Mouse (Mus musculus) mouse trophoblast stem cell (cell line): ENCODE results near the gene Fosl1.
"Not testable (repeated sequence)": the region's sequence is repeated elsewhere in the genome, so short reads cannot be mapped to it uniquely, and the experiment has no call there.

Experiments
- in situ Hi-C, 2 experiments: fragments of 300-500 bp; cut with MseI, MboI; formaldehyde crosslinking; loops; 2 replicates in 1 of 2; 3 replicates in 1 of 2; pipeline ENCODE4 v1.15.1; 2025

Gene Fosl1

DNA sequence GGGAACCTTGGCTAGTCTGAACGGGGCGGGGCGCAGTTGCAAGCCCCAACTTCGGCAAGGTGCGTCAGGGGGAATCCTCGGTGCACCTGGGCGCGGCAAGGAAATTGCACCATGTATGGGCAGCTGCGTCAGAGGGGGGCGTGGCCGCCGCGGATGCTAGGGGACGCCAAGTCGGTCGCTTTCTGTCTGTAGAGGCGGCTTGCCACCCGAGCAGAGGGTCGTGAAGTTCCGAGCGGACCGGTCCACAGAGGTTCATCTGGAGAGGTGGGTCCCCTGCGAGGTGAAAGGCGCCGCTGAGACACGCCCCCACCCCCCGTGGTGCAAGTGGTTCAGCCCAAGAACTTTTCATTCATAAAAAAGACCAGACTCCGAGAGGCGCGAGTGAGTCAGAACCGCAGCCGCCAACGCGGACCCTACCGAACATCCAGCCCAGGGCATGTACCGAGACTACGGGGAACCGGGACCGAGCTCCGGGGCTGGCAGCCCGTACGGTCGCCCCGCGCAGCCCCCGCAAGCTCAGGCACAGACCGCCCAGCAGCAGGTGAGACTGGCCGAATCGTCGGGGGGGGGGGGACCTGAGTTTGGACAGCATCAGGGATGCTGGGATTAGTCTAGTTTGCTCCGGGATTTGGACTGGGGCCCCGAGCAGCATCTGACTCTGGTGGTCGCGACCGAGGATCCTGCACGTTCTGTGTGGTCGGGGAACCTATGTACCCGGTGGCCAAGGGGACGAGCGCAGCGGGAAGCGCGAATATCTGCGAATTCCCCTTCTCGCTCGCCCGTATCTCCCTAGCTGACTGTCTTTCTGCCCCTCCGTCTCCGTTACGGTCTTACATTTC lies at the start of gene Fosl1:
Gene Fosl1, plus strand, starts transcription at position 33 of the 839 bp plus-strand sequence.
- in situ Hi-C loops = no loop called here

DNA sequence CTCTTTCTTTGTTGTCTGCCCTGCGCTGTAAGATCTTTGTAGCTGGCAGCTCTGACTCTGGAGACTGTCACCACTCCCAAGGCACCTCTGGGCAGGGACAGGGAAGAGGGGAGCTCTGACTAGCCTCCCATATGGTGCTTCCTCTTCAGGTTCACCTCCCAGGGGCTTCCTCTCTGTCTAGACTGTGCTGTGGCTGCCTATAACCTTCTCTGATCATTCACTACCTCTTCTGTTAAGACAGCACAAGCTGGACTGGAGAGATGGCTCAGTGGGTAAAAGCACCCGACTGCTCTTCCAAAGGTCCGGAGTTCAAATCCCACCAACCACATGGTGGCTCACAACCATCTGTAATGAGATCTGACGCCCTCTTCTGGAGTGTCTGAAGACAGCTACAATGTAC lies 46.3 kb upstream of the Fosl1 start:
- in situ Hi-C loops = not testable (repeated sequence)

DNA sequence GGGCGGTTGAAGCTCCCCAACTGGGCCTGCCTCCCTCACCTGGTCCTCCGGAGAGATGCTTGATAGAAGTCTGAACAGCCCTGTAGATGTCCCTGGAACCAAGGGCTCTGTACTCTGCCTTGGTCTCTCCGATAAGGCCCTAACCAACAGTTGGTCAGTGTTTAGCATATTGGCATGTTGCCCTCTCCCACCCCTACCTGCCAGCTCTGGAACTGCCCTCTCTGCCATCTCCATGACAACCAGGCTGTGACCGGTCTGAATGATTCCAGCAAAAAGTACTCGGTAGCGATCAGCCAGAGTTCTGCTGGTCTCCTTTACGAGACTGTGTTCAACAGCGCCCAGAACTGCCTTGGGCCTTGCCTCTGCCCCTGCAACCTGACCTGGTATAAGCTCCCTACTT lies 45.1 kb upstream of the Fosl1 start, which contains the start of gene Tsga10ip:
Gene Tsga10ip, minus strand, starts transcription at position 234 of the 400 bp plus-strand sequence.
- in situ Hi-C loops = no loop called here

DNA sequence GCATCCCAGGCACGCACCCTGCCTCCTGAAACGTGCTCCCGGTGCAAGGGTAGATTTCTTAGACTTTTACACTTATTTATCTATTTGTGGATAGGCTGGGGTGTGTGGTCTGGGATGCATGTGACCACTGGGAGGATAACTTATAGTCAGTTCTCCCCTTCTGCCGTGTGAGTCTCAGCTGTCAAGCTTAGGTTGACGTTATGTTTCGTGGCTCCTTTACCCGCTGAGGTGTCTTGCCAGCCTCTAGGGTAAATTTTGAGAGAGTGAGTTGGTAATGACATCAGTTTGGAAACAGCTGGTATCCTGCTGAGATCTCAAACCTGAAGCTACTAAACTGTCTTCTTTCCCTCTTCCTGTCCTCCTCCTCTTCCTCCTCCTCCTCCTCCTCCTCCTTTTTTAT lies 41.4 kb upstream of the Fosl1 start:
- in situ Hi-C loops = no loop called here

DNA sequence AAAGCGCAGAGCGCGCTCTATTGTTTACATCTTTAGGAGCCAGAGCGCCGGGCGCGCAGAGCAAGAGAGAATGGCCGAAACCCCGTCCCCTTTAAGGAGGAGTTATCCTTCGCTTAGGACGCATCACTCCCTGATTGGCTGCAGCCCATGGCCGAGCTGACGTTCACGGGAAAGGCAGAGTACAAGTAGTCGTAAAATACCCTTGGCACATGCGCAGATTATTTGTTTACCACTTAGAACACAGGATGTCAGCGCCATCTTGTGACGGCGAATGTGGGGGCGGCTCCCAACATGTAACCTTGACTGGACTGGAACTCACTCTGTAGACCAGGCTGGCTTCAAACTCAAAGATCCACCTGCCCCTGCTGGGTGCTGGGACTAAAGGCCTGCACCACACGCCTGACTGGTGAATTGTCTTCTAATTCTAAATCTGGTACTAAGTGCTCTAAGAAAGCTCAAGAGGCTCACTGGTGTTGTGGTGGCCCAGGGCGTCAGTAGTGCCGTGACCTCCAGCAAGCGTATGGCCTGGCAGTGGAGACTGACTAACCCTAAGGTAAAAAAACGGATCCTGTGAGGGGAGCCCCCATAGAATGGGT lies 40.7 kb upstream of the Fosl1 start:
- in situ Hi-C loops = not testable (repeated sequence)

DNA sequence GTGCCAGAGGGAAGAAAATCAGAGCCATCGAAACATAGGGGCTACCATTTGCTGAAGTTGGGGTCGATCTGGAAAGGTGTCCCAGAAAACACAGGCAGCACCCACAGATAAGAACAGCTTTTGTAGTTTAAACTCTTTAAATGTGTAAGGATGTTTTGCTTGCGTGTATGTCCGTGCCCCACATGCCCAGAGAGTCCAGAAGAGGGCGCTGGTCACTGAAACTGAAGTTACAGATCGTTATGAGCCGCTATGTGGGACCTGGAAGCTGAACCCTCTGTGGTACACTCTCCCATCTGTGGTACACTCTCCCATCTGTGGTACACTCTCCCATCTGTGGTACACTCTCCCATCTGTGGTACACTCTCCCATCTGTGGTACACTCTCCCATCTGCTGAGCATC lies 40.2 kb upstream of the Fosl1 start:
- in situ Hi-C loops = no loop called here

DNA sequence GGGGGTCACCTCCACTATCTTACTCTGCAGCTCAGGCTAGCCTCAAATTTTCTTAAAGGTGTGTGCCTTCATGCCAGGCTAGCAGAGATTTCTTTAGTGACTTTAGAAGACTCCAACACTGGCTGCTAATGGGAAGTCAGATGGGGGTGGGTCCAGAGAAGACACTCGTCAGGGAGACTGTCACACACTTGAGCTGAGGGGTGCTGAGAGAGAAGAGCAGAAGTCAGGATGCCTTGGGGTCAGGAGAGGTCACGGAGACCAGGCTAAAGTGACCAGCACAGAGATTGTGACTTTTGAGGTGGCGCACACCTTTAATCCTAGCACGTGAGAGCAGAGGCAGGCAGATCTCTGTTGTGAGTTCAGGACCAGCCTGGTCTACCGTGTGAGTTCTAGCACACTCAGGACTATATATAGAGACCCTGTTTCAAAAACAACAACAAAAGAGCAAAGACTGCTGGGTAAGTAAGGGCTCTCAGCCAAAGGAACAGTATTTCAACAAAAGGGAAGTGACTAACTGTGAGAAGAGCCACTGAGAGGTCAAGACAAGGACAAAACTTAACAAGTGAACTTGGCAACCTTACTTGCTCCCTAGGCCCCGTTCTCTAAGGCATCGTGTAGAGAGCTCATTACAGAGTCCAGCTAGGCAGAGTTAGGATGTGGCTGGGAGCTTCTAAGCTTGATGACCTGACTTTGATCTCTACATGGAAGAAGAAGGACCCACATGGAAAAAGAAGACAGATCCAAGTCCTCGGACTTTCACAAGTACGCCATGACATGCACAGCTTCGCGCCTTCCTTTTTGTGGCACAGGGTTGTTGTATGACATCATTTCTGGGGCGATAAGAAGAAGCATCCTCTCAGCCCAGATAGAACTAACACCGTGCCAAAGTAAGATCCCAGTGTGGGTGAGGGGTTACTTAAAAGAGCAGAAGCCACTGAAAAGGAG lies 39.0 kb upstream of the Fosl1 start:
- in situ Hi-C loops = no loop called here

DNA sequence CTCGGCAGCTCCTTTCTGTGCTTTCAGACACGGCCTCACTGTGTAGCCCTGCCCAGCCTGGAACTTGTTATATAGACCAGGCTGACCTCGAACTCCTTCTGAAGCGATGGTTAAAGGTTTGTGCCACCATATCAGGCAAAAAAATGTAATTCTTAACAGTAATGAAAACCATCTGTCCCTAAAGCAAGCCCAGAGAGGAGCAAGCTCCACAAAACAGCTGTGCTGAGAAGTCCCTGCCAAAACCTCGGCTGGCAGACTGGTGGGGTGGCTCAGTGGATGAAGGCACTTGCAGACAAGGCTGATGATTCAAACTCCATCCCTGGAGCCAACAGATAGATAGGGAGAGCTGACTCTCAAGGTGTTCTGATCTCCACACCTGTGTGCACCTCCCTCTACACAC lies 38.3 kb upstream of the Fosl1 start:
- in situ Hi-C loops = no loop called here

DNA sequence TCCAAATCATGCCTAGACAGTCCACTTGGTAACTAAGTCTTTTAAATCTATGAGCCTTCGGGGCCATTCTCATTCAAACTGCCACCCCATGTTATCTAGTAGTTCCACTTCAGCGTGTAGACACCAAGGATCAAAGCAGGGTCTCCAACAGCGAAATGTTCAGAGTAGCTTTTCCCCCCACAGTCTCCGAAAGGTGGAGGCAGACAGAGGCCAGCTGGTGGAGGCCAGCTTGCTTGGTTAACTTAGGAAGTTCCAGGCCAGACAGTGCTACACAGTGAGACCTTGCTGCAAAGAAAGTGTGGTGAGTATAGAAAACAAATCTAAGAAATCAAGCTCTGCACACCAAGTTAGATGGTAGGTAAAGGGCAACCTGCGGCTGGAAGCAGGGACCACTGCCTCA lies 36.7 kb upstream of the Fosl1 start:
- in situ Hi-C loops = no loop called here

DNA sequence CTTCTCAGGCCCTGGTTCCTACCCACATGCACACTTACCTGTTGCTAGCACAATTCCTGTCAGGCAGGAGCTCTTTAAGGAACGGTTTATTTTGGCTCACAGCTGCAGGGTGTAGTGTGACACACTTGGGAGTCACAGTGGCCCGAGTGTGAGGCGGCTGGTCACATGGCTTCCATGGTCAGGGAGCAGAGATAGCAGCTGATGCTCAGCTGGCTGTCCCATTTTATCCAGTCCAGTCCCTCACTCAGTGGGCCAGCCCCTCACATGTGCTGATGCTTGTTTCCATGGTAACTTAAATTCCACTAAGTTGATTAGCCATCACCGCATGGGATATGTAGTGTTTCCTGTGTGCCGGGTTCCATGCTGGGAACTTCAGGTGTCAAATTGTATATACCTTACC lies 35.4 kb upstream of the Fosl1 start:
- in situ Hi-C loops = no loop called here

DNA sequence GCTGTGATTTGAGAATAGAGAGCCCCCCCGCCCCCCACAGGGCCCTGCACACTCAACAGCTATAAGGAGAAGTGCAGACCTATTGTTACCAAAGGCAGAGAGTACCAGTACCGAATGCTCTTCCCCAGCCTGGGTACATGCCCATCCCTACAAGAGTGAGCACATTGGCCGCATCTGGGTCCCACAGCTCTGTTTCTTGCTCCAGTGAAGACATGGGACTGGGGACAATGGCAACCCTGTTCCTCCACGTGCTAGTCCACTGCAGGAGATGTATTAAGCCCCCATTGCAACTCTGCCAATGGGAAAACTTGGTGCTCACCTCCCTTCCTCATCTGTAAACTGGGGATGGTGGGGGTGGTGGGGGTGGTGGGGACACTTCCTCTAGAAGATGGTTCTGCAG lies 33.5 kb upstream of the Fosl1 start:
- in situ Hi-C loops = no loop called here

DNA sequence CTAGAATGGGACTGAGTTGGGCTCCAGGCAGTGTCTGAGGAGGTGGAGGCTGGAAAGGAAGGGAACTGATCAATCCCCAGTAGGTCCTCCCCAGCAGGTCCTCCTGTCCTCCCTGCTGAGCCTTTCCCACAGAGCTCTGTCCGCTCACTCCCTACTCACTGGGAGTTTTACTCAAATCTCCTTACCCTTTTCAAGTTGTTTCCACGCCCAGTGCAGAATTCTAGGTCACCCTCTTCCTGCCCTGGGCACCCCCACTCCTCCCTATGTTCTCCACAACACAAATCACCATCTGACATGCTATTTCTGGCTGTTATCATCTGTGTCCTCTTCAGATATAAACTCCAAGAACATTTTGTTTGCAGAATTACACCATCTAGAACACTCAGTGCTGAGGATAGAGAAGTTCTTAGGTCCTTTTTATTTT lies 32.8 kb upstream of the Fosl1 start:
- in situ Hi-C loops = no loop called here

DNA sequence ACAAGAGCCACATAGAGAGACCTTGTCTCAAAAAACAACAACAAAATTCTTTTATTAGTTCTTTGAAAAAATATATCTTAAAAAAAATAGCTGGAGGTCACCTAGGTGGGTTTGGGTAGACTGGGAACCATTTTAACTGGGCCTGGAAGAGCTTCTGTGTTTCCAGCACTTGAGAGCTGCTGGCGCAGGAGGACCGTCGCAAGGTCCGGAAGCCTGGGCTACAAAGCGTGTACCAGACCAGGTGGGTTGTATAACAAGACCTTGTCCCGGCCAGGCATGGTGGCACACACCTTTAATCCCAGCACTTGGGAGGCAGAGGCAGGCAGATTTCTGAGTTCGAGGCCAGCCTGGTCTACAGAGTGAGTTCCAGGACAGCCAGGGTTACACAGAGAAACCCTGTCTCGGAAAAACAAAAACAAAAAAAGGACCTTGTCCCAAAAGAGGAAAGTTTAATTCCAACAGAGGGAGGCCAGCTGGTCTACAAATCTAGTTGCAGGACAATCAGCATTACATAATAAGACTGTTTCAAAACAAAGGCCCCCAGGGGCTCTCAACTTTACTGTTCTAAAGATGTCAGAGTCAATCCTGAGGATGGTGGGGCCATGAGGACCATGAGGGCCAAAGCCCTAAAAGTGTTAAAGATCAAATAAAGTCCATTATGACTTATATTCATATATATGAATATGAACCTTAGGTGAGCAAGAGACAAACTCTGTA lies 28.4 kb upstream of the Fosl1 start:
- in situ Hi-C loops = no loop called here

DNA sequence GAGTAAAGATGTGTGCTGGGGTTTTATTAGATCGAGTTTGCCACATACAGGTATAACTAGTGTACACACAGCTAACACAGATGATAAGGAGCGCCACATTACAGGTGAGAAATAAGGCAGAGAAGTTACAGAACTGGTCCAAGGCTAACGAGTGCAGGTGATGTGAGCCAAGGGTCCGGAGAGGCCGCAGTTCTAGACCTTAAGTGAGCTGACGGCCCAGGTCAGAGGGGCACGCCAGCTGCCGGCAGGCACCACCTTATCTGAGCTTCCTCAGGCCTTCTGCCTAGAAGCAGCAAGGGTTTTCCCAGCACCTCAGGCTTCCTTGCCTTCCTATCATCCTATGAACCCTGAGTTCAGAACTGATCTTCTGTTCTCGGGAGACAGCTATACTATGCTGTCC lies 27.7 kb upstream of the Fosl1 start:
- in situ Hi-C loops = no loop called here

DNA sequence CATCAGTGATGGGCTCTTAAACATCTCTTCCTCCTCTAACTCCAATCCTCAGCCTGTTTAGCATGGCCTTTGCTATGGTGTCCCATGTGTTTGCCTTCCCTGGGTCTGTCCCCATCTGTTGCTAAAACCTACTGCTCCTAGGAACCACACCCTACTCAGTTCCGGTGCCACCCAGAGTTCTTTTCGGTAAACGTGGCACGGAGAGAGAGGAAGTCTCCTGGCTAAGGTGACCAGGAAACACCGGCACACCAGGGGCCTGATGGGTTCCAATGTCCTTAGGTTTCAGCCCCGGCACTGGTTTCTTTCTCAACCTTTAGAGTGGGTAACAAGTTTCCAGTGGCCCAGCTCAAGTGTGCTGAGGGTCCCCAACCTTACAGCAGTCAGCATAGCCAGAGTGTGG lies 26.8 kb upstream of the Fosl1 start:
- in situ Hi-C loops = no loop called here

DNA sequence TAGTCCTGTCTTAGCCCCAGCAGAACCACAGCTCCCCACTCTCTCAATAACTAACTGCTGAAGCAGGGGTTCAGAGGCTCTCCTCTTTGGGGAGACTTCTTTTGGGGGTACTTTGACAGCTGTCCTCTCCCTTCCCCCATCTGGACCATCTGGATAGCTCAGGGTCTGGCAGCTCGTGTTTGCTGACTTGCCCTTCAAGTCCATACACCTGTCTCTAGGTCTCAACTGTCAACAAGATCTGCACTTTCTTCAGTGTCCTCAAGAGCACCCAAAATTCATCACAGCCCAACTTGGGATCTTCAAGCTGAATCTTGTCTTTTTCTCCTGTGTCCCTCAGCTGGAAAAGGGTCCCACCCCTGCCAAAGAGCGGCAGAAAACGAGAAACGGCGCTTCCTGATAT lies 25.6 kb upstream of the Fosl1 start:
- in situ Hi-C loops = no loop called here

DNA sequence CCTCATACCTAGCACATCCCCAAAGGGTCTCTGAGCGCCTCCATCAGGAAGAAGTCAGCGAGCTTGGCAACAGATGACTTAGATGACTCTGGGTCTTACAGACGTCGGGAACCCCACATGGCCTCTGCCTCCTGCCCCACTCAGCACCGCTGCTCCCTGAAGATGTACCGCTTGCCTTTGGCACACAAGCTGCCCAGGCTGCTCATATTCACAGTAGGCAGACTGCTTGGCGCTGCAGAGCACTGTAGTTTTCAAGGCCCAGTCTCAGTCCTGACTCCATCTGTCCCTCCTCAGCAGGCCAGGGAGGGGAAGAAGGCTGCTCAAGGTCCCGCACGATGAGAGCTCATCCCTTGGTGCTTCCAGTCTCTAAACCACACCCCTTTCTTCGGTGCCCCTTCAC lies 25.1 kb upstream of the Fosl1 start:
- in situ Hi-C loops = no loop called here

DNA sequence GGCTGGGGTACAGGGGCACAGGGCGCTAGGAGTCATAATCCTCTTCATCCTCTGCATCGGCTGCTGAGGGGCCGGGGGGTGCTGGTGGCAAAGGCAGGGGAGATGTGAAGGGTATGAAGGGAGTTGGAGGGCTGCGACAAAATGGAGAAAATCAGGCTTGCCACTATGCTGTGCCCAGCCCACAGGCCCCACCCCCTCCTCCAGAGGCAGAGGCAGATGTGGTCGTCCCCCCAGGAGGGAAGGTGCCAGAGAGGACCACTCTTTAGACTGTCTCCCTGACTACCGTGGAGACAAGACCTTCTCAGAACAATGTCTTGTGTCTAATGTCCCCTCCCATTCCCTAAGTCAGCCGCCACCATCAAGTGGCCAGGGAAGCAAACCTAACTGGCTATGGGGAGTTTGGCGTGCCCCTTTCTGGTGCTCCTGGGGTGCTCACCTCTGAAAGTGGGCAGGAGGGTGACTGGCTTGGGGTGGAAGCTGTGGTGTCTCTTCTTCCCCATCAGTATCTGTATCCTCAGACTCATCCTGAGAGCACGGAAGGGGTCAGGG lies 24.4 kb upstream of the Fosl1 start:
- in situ Hi-C loops = no loop called here

DNA sequence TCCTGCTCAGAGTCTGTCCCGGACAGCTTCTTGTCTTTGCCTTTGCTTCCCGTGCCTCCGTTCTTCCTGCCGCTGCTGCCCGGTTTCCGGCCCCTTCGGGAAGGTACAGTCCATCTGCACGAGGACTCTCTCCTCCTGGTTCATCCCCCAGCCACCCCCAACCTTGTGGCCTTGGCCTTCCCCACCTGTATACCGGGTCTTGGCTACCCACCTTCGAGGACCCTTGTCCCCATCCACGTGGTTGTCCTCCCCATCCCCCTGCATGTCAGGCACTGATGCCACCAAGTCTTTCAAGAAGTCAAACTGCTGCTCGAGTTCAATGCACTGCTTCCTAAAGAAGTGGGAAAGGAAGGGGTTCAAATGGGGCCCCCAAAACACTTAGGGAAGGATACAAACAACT lies 23.8 kb upstream of the Fosl1 start:
- in situ Hi-C loops = no loop called here

DNA sequence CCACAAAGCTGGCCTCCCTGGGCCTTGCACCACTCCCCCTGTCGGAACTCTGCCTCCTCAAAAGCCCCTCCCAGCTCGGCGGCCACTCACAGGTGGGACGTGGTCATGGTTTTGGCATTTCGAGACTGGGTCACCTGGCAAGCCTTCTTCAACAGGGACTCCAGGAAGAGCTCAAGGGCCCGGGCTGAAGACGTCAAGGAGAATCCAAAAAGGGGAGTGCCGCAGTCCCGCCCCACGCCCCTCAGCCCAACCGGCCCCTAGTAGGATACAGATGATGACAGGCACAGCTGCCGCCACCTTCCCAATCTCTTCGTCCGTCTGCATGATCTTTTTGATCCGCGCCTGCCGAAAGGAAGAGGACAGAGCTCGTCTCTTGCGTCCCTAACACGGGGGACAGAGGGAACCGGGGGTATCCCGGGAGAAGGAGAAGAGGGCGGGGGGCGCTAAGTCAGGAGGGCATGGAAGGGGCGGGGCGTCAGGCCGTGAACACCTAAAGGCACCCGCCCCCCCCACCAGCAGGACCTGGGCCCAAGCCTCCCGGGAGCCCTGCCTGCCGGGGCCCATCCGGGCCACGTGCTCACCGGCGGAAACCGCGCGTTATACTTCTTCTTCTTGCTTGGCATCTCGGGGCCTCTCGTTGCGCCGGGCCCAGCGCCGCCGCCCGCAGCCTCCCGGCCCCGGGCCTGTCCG lies 23.1 kb upstream of the Fosl1 start:
- in situ Hi-C loops = no loop called here
